Mouse (Mus musculus): ENCODE data around the gene Nfia.

Gene Nfia

GRCm38 (mm10) chr4:97868938-97869440 is 96.5 kb downstream of the Nfia start:
- DNase-seq (ENCODE audit: low read depth), result peak; percentile 88

DNA sequence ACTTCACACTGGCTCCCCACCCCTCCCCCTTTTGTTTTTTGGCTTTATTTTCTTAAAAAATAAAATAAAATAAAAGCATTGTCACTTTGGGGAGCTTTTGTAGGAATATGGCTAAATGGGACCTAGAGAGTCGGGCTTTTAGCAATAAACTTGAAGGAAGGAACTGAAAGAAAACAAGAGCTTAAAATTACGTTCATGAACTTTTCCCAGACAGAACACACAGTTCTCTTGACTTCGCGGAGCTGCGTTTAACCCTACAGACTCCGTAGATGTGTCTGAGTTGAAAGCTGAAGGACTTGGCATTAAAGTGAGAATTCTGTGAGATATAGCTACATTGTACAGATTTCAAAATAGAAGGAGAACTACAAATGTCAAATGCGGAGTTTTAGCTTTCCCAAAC is 96.9 kb downstream of the Nfia start:
- DNase-seq (ENCODE audit: low read depth), result no peak

- no peak for DNase-seq (ENCODE audit: low read depth)
Measured at GRCm38 (mm10) chr4:97871770-97872439, 99.4 kb downstream of the Nfia start.

- DNase-seq (ENCODE audit: low read depth), result no peak
Measured at GRCm38 (mm10) chr4:97874916-97875315, 102.4 kb downstream of the Nfia start.

GRCm38 (mm10) chr4:97875901-97876300 is 103.4 kb downstream of the Nfia start:
- DNase-seq (ENCODE audit: low read depth), result no peak

GRCm38 (mm10) chr4:97879696-97880095 is 107.2 kb downstream of the Nfia start:
- DNase-seq (ENCODE audit: low read depth), result no peak

GRCm38 (mm10) chr4:97880120-97881055 is 107.9 kb downstream of the Nfia start:
- no peak for DNase-seq (ENCODE audit: low read depth)

DNA sequence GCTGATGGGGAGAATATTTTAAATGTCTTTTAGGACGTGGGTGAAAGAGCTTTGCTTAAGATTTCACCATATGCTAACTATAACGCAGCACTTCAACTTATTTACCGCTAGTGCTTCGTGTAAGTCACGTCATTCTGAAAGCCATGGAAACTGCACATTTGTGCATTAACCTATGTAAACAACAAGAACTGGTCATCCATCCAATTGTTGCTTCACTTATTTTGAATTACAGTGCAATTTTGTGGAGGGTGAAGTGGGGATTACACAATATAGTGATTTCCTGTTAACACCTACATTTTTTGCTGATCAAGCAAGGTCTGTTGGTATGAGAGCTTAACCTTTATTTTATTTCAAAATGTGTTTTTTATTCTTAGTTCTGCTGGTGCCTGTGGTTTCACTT is 113.0 kb downstream of the Nfia start:
- no peak for DNase-seq (ENCODE audit: low read depth)

- no peak for DNase-seq (ENCODE audit: low read depth)
Measured at GRCm38 (mm10) chr4:97886220-97886619, 113.7 kb downstream of the Nfia start.

DNA sequence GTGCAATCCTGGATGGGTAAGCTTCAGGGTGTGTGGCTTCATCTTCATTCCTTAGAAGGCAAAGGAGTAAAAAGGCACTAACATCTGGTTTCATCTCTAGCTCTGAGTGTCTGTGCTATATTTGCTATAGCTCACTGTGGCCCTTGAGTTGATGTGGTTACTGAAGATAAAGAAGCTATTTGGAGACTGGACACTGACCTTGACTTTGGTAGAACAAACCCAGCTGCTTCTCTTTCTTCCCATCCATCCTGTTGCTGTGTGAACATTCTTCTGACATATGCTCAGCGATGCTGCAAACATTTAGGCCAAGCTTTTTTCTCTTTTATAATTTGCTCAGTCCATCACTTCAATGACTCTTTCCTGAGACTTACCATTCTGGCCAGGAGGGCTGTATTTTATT is 114.7 kb downstream of the Nfia start:
- no peak for DNase-seq (ENCODE audit: low read depth)

DNA sequence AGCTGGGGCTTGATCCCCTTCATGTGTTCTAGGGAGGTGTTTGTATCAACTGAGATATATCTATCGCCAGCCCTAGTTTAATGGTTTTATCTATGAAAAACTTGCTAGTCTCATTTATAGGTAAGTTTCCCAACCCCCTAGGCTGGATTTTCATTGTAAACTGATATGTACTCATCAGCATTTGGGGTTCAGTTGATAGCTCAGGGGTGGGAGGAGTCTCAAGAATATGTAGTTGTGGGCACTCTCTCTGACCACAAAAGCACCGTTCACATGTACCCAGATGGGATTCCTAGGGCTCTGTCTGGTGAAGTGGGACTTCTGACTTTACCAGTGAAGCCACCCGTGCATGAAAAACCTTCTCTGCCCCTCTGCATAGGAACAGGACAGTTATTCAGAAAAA is 118.5 kb downstream of the Nfia start:
- DNase-seq (ENCODE audit: low read depth), result no peak

DNA sequence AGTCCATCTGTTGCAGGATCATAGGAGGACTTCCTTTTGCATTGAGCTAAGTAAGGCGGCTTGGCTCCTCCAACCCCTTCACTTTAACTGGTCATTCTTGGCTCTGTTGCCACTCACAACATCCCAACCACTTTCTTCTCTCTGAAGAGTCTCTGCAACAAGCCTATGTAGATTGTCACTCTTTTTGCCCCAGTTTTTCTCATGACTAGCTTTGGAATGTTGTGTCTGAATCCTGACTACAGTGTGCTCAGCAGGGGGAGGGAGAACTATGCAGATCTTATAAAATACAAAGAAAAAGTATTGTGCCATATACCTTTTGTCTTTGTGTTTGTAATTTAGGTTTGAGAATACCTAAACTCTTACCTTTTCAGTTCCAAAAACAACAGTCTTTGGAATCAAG is 119.1 kb downstream of the Nfia start:
- DNase-seq (ENCODE audit: low read depth), result no peak

GRCm38 (mm10) chr4:97893915-97894884 is 121.7 kb downstream of the Nfia start:
- DNase-seq (ENCODE audit: low read depth), result no peak

DNA sequence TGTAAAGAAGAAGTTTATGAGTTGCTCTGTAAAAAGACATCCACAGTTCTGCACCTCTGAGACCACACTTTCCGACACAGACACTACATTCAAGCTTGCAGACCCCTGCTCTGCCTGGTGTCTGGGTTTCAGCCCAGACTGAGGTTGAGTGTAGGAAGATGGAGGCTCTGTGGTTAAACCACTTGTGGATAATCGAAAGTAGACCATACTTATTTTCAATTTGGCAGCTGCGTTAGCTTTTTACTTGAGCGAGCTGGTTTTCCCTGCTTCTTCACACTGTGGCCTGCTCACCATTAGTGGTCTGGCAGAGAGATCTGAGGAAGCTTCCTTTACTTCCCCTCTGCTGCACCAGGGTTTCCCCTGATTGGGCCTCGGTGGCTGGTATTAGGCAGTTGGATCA is 123.4 kb downstream of the Nfia start:
- no peak for DNase-seq (ENCODE audit: low read depth)

GRCm38 (mm10) chr4:97900256-97900944 is 127.9 kb downstream of the Nfia start:
- DNase-seq (ENCODE audit: low read depth), result no peak

DNA sequence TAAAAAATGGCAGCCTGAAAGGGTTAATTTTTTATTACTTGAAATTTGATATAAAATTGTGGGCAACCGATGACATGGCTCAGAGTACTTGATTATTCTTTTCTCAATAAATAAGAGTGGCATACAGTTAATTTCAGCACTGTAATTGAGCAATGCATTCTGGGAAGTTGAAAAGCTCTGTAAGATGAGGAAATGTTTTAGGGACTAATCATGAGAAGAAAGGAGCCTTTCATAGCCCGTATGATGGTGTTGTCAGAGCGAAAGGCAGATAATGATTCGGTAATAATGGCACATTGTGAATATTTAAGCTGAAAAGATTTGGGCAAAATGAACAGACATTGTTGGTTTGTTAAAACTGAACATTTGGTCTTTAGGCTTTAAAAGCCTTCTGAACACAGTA is 133.3 kb downstream of the Nfia start:
- DNase-seq (ENCODE audit: low read depth), result no peak

- DNase-seq (ENCODE audit: low read depth), result no peak
Measured at GRCm38 (mm10) chr4:97908576-97909147, 136.1 kb downstream of the Nfia start.

GRCm38 (mm10) chr4:97910115-97910776 is 137.7 kb downstream of the Nfia start:
- no peak for DNase-seq (ENCODE audit: low read depth)

DNA sequence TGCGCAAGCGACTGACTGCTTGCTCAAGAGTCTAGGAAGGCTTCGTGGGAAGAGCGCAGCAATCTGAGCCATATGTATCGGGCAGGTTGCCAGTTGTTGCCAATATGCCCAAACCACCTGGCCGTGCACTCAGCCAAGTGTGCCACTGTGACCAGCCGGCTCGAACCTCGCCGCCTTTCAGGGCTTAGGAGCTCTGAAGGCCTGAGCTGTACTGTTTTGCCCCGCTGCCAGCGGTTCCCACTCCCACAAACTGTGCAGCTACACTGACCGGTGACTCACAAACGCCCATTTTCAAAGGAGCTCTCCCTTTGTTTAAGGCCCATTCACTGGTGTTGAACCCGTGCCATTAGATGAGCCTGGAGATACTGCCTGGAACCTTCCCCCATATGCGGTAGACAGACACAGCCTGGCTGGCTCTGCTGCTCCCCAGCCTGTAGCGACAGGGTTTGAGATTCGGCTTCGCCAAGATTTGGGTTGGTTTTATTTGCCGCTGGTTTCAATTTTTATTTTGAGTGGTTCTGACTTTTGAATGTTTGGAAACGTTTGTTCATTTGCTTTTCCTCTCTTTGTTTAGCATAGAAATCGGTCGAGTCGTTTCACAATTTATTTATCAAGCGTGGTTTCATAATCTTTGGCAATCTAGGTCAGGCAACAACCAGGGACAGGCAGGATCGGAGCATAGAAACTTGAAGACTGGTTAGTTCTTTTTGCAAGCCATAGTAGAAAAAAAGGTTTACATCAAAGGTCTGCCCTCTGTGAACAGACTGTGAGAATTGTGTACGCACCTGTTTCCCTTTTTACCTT is 138.4 kb downstream of the Nfia start:
- DNase-seq (ENCODE audit: low read depth), result peak; percentile 56

DNA sequence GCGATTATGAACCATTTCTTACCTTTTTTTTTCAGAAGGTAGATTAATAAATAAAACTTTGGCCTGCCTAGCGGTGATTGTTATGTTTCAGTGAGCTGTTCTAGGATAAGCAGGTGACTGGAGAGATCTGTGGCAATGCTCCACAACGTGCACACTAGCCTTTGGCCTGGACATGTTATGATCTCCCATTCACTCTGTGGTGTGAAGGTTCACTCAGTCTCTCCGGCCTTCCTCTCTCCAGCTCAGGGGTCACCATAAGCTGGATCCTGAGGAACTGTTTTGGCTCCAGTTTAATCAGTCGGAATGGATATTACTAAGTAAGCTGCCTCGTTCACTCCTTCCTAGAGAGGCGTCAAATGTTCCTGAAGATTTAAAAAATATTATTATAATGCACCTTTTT is 139.2 kb downstream of the Nfia start:
- no peak for DNase-seq (ENCODE audit: low read depth)

All from fibroblast of lung, adult 2 months (primary cell).